Mouse (Mus musculus): Measurements from ENCODE around the gene Gzmm.

Gzmm gene

GRCm38 (mm10) chr10:79703541-79703940 is 14.7 kb downstream of the Gzmm start:
- in situ Hi-C loops (cut with MboI) = no loop called here

DNA sequence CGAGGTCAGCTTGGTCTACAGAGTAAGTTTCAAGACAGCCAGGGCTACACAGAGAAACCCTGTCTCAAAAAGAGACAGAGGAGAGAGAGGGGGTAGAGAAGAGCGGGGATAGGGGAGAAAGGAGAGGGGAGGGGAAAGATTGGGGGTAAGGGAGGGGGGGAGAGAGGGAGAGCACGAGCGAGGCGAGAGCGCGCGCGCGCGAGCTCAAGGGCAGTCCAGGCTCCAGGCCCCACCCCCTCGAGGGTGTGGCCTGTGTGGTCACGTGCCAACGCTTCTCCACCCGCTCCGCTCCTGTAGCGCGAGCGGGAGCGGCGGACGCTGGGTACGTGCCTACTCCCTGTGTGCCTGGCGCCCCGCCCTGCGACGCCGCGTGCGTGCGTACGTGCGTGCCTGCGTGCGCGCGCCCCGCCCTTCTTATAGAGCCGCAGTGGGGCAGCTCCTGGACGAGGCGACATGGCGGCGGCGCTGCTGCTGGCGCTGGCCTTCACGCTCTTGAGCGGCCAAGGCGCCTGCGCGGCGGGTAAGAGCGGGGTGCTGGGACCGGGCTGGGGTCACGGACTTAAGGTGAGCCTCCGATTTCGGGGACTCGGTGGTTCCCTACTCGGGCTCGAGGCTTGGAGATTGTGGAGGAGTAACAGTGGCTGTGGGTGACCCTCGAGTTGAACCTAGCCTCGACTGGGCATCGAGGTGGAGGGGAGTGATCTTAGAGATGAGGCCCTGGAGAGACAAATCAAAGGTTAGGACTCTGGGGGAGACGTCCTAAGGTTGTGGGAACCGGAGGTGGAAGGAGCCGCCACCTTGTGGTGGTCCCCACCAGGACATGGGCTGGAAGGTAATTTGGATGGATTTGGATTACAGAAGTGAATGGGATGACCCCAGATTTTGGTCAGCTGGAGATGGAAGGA is 15.5 kb downstream of the Gzmm start, which contains the start of gene Bsg:
Gene Bsg, plus strand, starts transcription at position 427 of the 905 bp plus-strand sequence.
- in situ Hi-C loops (cut with MboI) = no loop called here

- in situ Hi-C loops (cut with MboI) = no loop called here
These were observed 16.1 kb downstream of the Gzmm start for GRCm38 (mm10) chr10:79704970-79705360.

DNA sequence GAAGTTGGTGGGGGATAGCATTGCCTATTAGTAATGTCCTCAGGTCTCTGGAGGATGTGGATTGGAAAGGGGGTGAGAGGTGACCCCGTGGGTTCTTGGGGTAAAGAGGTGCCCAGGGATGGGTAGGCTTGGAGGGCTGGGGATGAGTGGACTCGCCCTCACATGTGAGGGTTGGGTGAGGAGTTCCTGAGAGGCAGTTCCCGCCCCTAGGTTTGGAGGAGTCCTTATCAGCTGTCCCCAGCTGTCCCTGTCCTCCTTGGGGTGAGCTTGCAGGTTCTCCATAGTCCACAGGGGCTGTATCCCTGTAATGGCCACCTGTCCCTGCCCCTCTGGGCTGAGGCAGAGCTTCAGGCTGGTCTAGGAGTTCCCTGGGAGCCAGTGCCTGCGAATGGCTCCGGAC is 17.1 kb downstream of the Gzmm start:
- in situ Hi-C loops (cut with MboI) = no loop called here

DNA sequence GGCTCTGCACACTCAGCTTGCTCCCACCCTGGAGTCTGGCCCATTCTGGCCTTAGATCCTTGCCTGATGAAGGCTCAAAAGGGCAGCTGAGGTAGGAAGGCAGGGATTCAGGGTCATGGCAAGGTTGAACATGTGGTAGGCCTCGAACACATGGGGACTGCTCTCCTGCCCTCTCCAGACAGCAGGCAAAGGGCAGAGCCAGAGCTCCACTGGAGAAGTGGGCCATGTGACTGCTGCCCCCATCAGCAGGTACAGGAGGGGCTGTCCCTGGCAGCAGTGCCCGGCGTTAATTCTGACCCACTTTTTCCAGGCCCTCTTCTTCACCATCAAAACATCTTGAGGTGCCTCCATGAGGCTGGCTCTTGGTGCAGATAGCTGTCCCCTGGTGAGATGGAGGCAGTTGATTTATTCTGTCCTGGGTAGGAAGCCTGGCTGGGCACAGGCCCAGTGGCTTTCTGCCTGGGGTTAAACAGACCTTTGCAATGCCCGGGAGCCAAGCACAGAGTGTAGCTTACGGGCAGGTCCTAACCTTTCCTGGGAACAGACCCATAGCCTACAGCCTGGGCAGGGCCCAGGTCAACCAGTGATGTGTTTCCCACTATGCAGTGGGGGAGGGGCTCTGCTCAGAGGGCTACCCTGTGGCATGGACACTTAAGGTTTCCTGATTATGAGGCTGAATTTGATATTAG is 17.7 kb downstream of the Gzmm start:
- in situ Hi-C loops (cut with MboI) = no loop called here

DNA sequence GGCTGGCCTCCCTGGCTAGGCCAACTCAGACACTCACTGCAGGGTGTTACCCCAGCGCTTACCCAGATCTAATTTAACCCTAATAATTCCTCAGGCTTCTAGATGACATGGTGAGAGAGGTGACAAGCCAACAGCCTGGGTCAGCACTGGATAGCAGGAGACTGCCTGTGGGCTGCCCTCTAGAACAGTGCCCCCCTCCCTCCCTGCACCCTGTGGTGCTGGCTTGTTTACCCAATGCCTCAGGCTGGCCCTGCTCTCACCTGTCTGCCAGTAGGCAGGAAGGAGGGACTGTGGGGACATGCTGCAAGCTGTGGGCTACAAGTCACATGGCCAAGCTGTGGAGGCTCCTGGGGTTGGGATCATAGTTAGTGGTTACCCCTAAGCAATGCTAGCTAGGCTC is 18.3 kb downstream of the Gzmm start:
- in situ Hi-C loops (cut with MboI) = no loop called here

DNA sequence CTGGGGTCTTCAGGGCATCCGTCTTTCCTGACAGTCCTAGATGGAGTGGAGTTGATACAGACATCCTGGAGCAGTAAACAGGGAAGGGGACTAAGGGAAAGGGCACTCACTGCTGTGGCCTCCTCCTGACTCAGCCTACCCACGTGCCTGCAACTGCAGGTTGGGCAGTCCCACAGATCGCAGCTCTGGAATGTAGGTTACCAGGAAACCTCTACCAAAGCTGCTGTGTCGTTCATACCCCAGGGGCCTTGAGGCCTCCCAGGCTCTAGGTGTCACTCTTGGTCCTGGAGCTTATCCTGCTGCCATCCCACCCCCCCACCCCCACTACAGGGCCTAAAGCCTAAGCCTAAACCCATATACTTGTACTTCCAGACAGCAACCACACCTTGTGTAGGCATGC is 18.9 kb downstream of the Gzmm start:
- in situ Hi-C loops (cut with MboI) = no loop called here

DNA sequence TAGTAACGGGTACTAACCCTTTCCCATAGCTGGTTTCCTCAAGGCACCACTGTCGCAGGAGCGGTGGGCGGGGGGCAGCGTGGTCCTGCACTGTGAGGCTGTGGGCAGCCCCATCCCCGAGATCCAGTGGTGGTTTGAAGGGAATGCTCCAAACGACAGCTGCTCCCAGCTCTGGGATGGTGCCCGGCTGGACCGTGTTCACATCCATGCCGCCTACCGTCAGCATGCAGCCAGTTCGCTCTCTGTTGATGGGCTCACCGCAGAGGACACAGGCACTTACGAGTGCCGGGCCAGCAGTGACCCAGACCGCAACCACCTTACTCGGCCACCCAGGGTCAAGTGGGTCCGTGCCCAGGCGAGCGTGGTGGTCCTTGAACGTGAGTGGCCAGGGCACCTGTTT is 19.8 kb downstream of the Gzmm start:
- in situ Hi-C loops (cut with MboI) = no loop called here

DNA sequence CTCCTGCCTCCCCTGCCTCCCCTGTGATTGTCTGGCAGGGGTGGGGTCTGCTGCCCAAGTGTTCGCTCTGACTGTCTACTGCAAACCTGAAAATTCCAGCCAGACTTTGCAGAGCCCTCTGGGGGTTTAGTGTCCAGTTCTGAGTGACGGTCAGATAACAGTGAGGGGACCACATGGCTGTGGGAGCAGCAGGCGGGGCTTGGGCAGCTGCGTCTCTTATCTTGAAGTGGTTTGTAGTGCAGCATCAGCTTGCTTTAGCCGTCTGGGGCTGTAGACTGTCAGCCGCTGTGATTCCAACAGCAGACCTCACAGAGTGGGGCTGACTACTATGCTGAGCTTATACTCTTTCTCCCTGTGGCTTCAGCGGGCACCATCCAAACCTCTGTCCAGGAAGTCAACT is 20.5 kb downstream of the Gzmm start:
- in situ Hi-C loops (cut with MboI) = no loop called here

DNA sequence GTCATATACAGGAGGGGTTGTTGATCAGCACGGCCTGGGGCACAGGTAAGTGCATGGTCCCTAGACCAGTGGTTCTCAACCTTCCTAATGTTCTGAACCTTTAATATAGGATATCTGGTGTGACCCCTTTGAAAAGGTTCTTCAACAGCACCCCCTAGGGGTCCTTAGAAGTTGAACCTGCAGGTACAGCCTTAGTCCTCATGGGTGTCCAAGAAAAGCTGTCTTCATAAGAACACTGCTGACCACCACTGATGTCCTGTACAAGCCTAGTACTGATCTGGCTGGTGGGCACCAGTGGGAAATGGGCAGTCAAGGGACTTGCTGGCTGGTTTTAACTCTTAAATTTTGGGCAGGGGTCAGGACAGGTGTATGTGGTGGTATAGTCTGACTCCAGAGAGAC is 23.2 kb downstream of the Gzmm start:
- in situ Hi-C loops (cut with MboI) = no loop called here

- in situ Hi-C loops (cut with MboI) = no loop called here
These were observed 23.8 kb downstream of the Gzmm start for GRCm38 (mm10) chr10:79712499-79713126.

- in situ Hi-C loops (cut with MboI) = no loop called here
These were observed 24.3 kb downstream of the Gzmm start for GRCm38 (mm10) chr10:79713163-79713562.

GRCm38 (mm10) chr10:79714996-79715395 is 26.2 kb downstream of the Gzmm start:
- in situ Hi-C loops (cut with MboI) = no loop called here

GRCm38 (mm10) chr10:79716254-79716987 is 27.6 kb downstream of the Gzmm start, which contains the start of gene Hcn2:
Gene Hcn2, plus strand, starts transcription at chr10:79716634.
- in situ Hi-C loops (cut with MboI) = no loop called here

DNA sequence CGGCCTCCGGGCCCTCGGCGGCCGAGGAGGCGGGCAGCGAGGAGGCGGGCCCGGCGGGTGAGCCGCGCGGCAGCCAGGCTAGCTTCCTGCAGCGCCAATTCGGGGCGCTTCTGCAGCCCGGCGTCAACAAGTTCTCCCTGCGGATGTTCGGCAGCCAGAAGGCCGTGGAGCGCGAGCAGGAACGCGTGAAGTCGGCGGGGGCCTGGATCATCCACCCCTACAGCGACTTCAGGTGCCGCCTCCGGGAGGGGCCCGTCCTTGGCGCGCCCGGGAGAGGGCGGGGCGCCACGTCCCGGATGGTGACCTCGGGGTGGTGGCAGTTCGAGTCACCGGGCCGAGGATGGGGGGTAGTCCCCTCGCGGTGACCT is 28.2 kb downstream of the Gzmm start:
- in situ Hi-C loops (cut with MboI) = no loop called here

DNA sequence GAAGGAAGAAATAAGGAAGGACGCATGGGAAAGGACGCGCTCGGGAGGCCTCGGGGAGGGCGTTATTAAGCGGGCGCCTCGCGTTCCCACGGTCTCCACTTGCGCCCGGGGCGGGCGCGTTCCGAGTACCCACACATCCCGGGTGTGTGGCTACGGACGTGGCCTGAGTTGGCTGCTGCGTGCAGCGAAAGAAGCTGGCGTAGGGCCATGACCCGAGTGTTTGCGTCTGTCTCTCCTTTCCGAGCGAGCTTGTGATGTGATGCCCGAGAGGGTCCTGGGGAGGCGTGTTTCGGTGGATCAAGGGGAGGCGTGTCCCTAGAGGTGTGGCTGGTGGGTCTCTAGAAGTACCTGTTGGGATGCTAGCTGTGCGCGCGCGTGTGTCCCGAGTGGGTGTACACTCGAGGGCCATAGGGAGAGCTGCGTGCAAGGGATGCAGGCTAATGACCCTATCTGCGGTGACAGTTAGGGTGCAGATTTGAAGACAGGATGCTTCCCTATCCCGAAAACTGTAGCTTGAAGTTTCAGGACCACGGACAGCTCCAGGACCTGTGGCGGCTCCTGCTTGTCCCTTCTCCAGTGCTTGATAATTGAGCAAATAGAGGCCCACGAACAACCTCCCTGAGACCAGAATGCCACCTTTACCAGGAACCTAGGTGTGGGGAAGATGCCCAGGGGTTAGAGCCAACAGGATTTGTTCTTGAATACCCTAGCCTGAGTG is 29.0 kb downstream of the Gzmm start:
- in situ Hi-C loops (cut with MboI) = no loop called here

- in situ Hi-C loops (cut with MboI) = no loop called here
These were observed 32.3 kb downstream of the Gzmm start for GRCm38 (mm10) chr10:79721089-79721488.

DNA sequence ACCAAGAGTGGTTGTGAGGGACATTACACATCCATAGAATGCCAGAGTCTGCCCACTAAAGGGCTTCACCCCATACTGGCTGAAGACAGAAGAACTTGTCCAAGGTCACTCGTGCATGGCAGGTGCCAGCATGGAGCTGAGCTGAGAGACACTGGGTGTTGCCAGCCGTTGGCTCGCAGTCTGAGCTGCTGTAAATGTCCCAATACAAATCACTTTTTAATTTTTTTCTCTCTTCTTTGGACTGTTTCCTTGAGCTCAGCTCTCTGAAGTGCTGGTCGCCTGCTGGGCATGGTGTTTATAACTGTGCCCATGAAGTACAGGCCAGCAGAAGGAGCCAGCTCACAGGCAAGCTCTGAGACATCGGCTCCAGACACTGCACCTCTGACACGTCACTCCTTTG is 34.2 kb downstream of the Gzmm start:
- in situ Hi-C loops (cut with MboI) = no loop called here

DNA sequence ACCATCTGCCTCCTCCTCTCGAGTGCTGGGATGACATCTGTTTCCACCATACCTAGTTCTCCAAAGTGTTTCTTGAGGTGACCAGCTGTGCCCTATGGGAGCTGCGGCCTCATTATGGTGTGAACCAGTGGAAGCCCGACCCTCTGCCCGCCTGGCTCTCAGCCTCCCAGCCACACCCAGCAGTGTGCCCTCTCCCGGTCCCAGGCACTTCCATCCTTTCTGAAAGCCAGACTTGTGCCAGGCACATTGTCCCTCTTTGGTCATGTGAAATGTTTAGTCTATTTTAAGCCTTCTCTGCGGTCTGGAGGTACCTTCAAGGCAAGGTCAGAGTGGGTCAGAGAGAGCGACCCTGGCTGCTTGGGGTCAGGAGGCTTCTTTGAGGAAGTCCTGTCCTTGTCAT is 34.9 kb downstream of the Gzmm start:
- in situ Hi-C loops (cut with MboI) = no loop called here

- in situ Hi-C loops (cut with MboI) = no loop called here
These were observed 37.3 kb downstream of the Gzmm start for GRCm38 (mm10) chr10:79726090-79726489.

Measured in mature B cell (primary cell).